Mouse (Mus musculus) olfactory bulb, adult 2 months (tissue): ENCODE measurements around the gene Vil1. TPM values are rescaled to one million over a fixed set of nuclear protein-coding genes. Genes with fewer than 3 reads are reported as not detected.
"Not testable (repeated sequence)": the region's sequence is repeated elsewhere in the genome, so short reads cannot be mapped to it uniquely, and the experiment has no call there.

Experiments used
- H3K27ac ChIP-seq: fragments of 200-500 bp; 2 replicates; pipeline ENCODE4 v1.5.1; 2012; ENCODE audit warnings: low read depth, low read length; ENCODE audit not compliant: insufficient read depth
- H3K4me1 ChIP-seq: fragments of 200-500 bp; 2 replicates; pipeline ENCODE4 v1.6.1; 2012; ENCODE audit warnings: low read length; ENCODE audit not compliant: control insufficient read depth, insufficient read depth
- H3K4me3 ChIP-seq: fragments of 200-500 bp; 2 replicates; pipeline ENCODE4 v1.5.1; 2012; ENCODE audit warnings: mild to moderate bottlenecking, low read depth, low read length, moderate library complexity; ENCODE audit not compliant: insufficient read depth
- CTCF ChIP-seq: fragments of 200-500 bp; IDR thresholded peaks from 2 replicates; pipeline ENCODE4 v1.5.1; 2012; ENCODE audit warnings: low read depth, mild to moderate bottlenecking, low read length, moderate library complexity; ENCODE audit not compliant: insufficient read depth
- POLR2A ChIP-seq: fragments of 200-500 bp; IDR thresholded peaks from 2 replicates; pipeline ENCODE4 v1.6.1; 2012; ENCODE audit warnings: mild to moderate bottlenecking, low read depth, low read length, moderate library complexity; ENCODE audit not compliant: insufficient read depth
- WGBS: fragments of 180-500 bp; shearing (Covaris S2); methylation state at CpG from one replicate; pipeline ENCODE4 v1.1.7; 2018; 5-methylcytosine and 5-hydroxymethylcytosine counted together
- polyA plus RNA-seq: library from polyadenylated mRNA; stranded (reverse); fragments of >200 nt; gene quantifications from 2 replicates; pipeline ENCODE4 v1.2.4, GENCODE M21; 2012; ENCODE audit warnings: low replicate concordance; ENCODE audit not compliant: missing spikeins, insufficient read depth, insufficient read length

The Vil1 gene
- polyA plus RNA-seq, 1 experiment, result not detected

- Histone ChIP-seq H3K4me3 (peak overlapping the region; percentile 67), H3K4me1 (peaks cover 28% of the 10 kb centered on the region), H3K27ac (0 out of 2 replicates have a peak overlapping the region, but pooled peaks have one; percentile 12)
- TF ChIP-seq CTCF, result no peak; the same call in 1 of the 2 replicates
- no peak for TF ChIP-seq POLR2A
- WGBS, result 2% methylated on average over 16 of the region's 16 CpGs
These were observed 16.7 kb upstream of the Vil1 start for GRCm38 (mm10) chr1:74392446-74392994.

- Histone ChIP-seq H3K27ac (no peak overlapping the region), H3K4me1 (peaks cover 32% of the 10 kb centered on the region), H3K4me3 (peak overlapping the region; percentile 67)
- 33% methylated on average over 7 of the region's 7 CpGs for whole genome bisulfite sequencing
- no peak for TF ChIP-seq CTCF
- TF ChIP-seq POLR2A, result no peak
These were observed 16.2 kb upstream of the Vil1 start for GRCm38 (mm10) chr1:74393010-74393409.

GRCm38 (mm10) chr1:74393697-74394096 lies 15.5 kb upstream of the Vil1 start:
- Histone ChIP-seq H3K27ac (no peak overlapping the region), H3K4me3 (no peak overlapping the region), H3K4me1 (peaks cover 34% of the 10 kb centered on the region)
- no peak for TF ChIP-seq POLR2A
- TF ChIP-seq CTCF, result no peak
- 91% methylated on average over 9 of the region's 9 CpGs for WGBS

DNA sequence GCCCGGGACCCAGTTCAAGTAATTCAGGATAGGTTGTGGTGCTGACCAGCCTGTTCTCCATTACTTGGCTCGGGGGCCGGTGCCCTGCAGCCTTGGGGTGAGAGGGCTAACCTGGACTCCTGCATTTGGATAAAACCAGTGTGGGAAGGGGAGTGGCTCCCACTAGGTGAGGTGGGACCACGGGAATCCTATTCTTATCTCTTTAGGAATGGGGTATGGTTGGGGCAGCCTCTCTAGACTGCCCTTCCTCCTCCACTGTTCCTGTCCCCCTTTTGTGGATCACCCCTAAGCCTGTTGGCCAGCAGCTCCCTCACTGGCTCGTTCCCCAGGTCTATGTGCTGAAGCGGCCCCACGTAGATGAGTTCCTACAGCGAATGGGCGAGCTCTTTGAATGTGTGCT lies 14.9 kb upstream of the Vil1 start:
- no peak for TF ChIP-seq CTCF
- TF ChIP-seq POLR2A, result no peak
- Histone ChIP-seq H3K4me1 (peaks cover 34% of the 10 kb centered on the region), H3K4me3 (no peak overlapping the region), H3K27ac (no peak overlapping the region)
- WGBS, result 90% methylated on average over 9 of the region's 9 CpGs

DNA sequence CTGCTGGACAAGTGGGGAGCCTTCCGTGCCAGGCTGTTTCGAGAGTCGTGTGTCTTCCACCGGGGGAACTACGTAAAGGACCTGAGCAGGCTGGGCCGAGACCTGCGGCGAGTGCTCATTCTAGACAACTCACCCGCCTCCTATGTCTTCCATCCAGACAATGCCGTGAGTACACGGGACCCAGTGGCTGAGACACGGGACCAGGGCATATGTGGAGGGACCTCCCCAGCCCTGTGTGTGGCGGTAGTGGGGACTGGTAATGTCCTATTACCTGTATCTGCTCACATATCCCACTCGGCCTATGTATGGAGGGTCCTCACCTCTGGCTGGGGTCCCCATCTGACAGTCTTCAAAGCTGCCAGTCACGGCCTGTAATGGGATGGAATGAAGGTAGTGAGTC lies 14.3 kb upstream of the Vil1 start:
- Histone ChIP-seq H3K27ac (no peak overlapping the region), H3K4me3 (no peak overlapping the region), H3K4me1 (peaks cover 29% of the 10 kb centered on the region)
- TF ChIP-seq CTCF (no peak), POLR2A (no peak)
- WGBS, result 94% methylated on average over 15 of the region's 15 CpGs

DNA sequence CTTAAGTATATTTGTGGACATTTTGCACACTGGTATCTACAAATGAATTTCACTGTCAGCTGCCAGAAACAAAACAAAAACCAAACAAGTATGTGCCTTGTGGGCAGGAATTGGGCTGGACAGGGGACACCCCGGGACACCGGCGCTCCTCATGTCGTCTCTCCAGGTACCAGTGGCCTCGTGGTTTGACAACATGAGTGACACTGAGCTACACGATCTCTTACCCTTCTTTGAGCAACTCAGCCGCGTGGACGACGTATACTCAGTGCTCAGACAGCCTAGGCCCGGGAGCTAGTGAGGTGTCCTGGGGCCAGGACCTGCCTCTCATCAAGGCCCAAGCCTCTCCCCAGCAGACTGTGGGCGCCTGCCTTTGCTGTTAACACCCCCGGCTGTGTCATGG lies 13.9 kb upstream of the Vil1 start:
- Histone ChIP-seq H3K4me3 (no peak overlapping the region), H3K4me1 (peaks cover 25% of the 10 kb centered on the region), H3K27ac (no peak overlapping the region)
- 88% methylated on average over 13 of the region's 13 CpGs for WGBS
- TF ChIP-seq CTCF (no peak), POLR2A (no peak)

GRCm38 (mm10) chr1:74396456-74397222 lies 12.5 kb upstream of the Vil1 start:
- Histone ChIP-seq H3K4me1 (peaks cover 22% of the 10 kb centered on the region), H3K4me3 (peak overlapping the region; percentile 47)
- 21% methylated on average over 12 of the region's 12 CpGs for WGBS
- not testable (repeated sequence) for H3K27ac ChIP-seq

- peak overlapping the region; percentile 47 for H3K4me3 ChIP-seq
- 1% methylated on average over 41 of the region's 41 CpGs for WGBS
- H3K4me1 ChIP-seq, result peaks cover 20% of the 10 kb centered on the region
These were observed 11.8 kb upstream of the Vil1 start for GRCm38 (mm10) chr1:74397268-74397918.

DNA sequence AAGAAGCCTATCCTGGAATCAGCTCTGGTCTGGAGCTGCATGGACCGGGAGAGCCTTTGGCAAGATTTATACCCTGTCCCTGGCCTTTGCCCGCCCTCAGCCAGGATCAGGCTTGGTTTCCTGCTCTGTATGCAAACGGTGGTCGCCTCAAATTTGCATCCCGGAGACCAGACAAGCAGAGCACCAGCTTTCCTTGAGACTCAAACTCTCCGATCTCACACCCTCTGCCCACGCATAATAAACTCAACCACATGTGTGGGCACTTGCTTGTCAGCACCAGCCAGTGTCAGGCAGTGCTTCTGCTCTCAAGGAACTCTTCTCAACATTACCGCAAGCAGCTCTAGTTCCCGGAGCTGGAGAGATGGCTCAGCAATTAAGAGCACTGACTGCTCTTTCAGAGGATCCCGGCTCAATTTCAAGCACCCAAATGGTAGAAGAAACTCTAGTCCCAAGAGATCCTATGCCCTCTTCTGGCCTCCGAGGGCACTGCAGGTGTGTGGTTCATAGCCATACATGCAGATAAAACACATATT lies 11.2 kb upstream of the Vil1 start:
- TF ChIP-seq CTCF, result no peak
- TF ChIP-seq POLR2A, result no peak
- H3K4me3 ChIP-seq, result peak overlapping the region; percentile 47
- peak overlapping the region; percentile 44 for H3K27ac ChIP-seq
- peaks cover 14% of the 10 kb centered on the region for H3K4me1 ChIP-seq
- 3% methylated on average over 11 of the region's 11 CpGs for WGBS

More at GRCm38 (mm10) chr1:74397268-74397918, 11.8 kb upstream of the Vil1 start:
- TF ChIP-seq POLR2A, result peak; percentile 29
- TF ChIP-seq CTCF, result peak; percentile 46; the same call in 1 of the 2 replicates
- peak overlapping the region; percentile 44 for H3K27ac ChIP-seq
